Mouse (Mus musculus): ENCODE data around the gene Kctd7.

Kctd7 gene

GRCm38 (mm10) chr5:130143977-130144333, 706 bp upstream of the Kctd7 start:
- in situ Hi-C loops (cut with MboI, MseI): no loop called here

GRCm38 (mm10) chr5:130145961-130146360, 1.3 kb downstream of the Kctd7 start:
- in situ Hi-C loops (cut with MboI, MseI): no loop called here

GRCm38 (mm10) chr5:130149726-130150310, 5.2 kb downstream of the Kctd7 start:
- in situ Hi-C loops (cut with MboI, MseI): loop anchor here (10.0 kb wide), 1 partner anchor 1145 kb away; the partner anchor contains the start of gene Stx2

DNA sequence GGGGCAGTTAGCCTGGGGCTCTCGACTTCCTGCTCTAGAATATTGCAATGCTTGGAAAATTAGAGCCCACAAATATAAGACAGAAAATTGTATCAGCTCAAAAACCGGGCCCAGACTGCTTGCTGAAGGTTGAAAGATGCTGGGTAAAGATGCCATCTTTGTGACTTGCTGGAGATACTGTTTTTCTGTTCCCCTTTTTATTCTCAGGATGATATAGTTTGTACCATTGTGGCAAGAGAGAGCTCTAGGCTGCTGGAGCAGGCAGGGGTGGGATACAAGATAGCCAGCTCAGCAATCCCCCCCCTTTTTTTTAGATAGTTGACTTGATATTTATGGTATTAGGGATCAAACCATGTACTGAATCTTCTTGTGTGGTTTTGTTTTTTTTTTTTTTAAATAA, 9.6 kb downstream of the Kctd7 start:
- in situ Hi-C loops (cut with MboI, MseI): loop anchor here (10.0 kb wide), 1 partner anchor 1149 kb away; the partner anchor contains the start of gene Stx2

DNA sequence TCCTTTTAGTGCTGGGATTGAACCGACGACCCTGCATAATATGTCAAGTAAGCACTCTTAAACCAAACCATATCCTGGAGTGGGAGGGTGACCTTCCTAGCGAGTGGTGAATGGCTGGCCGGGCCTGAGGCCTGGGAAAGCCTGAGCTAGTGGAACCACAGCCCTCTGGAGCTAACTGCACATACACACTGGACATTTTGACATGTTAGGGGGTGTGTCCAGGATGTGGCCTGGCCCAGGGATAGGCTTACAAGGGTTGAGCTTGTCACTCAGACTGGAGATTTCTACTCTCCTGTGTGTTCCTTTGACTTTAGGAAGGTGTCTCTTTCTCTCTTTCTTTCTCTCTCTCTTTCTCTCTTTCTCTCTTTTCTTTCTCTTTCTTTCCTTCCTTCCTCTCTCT, 13.9 kb downstream of the Kctd7 start:
- in situ Hi-C loops (cut with MboI, MseI): loop anchor here (10.0 kb wide), 1 partner anchor 1154 kb away; the partner anchor contains the start of gene Stx2

DNA sequence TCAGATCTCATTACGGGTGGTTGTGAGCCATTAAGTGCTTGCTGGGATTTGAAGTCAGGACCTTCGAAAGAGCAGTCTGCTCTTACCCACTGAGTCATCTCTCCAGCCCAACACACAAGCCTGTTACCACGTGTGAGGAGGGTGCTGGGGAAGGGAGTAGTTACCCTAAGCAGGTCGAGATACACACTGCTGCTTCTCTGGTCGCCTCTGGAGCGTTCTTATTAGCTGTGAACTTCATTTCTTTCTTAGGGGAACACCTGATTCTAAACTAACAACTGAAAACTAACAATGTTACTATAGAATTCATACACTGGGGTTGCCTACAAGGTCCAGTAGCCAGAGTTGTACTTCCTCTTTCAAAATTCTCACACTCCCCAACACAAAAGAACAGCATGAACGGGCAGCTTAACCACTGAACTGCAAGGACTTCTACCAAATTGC, 15.1 kb downstream of the Kctd7 start:
- in situ Hi-C loops (cut with MboI, MseI): loop anchor here (10.0 kb wide), 1 partner anchor 1155 kb away; the partner anchor contains the start of gene Stx2

GRCm38 (mm10) chr5:130163670-130164069, 19.0 kb downstream of the Kctd7 start:
- in situ Hi-C loops (cut with MboI, MseI): no loop called here

- in situ Hi-C loops (cut with MboI, MseI): no loop called here
Measured at GRCm38 (mm10) chr5:130165213-130165612, 20.6 kb downstream of the Kctd7 start.

GRCm38 (mm10) chr5:130169109-130169508, 24.4 kb downstream of the Kctd7 start:
- in situ Hi-C loops (cut with MboI, MseI): no loop called here

- in situ Hi-C loops (cut with MboI, MseI): no loop called here
Measured at GRCm38 (mm10) chr5:130170666-130171422, 26.2 kb downstream of the Kctd7 start.

DNA sequence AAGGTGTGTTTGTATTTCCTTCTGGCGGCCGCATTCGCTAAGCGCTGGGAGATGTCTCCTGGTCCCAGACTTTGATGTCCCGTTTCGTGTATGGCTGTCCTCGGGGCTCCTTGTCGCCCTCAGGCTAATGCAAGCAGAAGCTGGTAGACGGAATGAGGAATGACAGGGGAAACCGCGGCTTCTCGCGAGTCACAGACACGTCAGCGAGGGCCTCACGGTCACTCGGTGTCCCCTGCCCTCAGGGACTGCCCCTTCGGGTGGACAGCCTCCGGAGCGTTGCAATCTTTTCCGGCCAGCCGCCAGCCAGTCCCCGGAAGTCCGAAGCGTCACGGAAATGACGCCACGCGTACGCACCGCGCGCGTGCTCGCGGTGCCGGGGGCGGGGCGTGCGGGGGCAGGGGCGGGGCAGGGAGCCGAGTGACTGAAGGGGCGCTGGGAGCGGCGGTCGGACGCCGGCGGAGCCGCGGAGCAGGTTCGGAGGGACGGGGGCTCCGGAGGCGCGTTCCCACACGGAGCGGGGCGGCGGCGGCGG, 26.8 kb downstream of the Kctd7 start, which contains the start of gene Rabgef1:
Rabgef1 (plus strand) TSS at position 376 of the 532 bp plus-strand sequence.
- in situ Hi-C loops (cut with MboI, MseI): no loop called here

GRCm38 (mm10) chr5:130171956-130172601, 27.4 kb downstream of the Kctd7 start:
- in situ Hi-C loops (cut with MboI, MseI): no loop called here

GRCm38 (mm10) chr5:130173012-130173411, 28.4 kb downstream of the Kctd7 start:
- in situ Hi-C loops (cut with MboI, MseI): no loop called here

GRCm38 (mm10) chr5:130177871-130178270, 33.2 kb downstream of the Kctd7 start:
- in situ Hi-C loops (cut with MboI, MseI): no loop called here

DNA sequence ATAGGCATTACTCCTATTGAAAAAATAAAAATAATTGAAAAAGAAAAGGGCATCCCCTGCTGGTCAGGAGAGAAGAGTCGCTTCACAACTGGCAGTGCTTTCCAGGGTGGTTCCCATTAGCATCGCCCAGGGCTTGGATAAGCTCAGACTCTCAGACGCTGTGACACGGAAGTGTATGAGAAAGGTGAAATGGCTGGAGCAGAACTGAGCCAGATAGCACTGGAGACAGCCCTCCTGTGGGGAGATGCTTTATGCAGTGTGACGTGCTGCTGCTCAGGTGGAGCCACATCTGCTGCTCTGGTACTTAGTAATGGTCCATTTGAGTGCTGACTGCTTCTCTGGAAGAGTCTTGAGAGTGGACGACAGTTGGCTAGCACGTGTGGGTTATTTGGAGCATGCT, 35.7 kb downstream of the Kctd7 start:
- in situ Hi-C loops (cut with MboI, MseI): no loop called here

DNA sequence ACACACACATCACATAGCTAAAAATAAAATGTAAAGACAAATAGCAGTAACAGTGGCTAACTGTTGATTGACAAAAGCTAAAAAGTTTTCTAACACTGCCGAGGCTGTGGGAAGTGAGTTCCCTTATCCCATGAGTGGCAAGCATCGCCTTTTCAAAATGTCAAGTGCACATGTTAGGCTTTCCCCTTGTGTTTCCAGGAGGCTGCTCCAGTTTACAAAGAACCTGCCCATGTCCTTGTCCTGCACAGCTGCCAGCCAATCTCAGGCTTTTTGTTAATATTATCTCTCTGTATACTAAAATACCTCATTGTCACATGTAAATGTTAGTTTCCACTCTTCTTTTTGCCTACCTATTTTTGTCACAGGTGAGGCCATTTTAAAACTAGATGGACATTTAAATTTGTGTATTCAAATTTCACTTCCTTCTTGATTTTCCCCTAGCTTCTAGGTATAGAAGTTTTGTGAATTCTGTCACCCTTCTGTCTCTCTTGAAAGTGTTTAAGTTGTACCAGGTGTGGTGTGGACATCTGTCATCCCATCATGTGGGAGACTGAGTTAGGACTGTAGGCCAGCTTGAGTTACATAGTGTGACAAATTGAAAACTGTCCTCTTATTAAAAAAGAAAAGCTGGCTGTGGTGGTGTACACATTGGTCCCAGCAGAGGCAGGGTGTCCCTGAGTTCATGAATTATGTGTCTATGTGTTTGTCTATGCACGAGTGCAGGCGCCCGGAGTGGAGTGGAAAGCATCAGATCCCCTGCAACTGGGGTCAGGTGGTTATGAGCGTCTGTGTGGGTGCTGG, 37.3 kb downstream of the Kctd7 start:
- in situ Hi-C loops (cut with MboI, MseI): no loop called here

DNA sequence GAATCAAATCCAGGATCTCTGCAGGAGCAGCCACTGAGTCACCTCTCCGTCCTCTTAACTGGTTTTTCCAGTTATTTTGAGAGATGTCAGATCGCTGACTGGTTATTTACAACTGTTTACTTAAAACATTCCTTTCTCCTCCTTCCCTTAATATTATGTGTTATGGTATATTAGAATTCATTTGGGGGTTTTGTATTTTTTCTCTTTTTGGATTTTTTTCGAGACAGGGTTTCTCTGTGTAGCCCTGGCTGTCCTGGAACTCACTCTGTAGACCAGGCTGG, 37.8 kb downstream of the Kctd7 start:
- in situ Hi-C loops (cut with MboI, MseI): no loop called here

- in situ Hi-C loops (cut with MboI, MseI): no loop called here
Measured at GRCm38 (mm10) chr5:130184193-130184856, 39.7 kb downstream of the Kctd7 start.

DNA sequence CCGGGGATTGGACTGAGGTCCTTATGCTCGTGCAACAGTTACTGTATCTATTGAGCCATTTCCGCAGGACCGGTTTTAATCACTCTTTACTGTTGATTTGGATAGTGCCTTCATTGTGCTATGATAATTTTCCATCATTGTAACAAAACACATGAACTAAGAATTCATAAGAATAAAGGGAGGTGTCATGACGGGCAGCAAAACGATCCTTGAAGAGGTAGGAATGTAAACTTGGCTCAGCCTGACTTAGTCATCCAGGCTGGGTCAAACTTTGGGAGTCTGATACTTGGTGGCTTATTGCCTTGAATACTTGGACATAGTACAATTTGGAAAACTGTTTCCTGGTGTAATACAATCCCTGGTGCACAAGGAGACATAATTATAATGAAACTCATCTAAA, 40.7 kb downstream of the Kctd7 start:
- in situ Hi-C loops (cut with MboI, MseI): no loop called here

- in situ Hi-C loops (cut with MboI, MseI): no loop called here
Measured at GRCm38 (mm10) chr5:130187383-130187782, 42.7 kb downstream of the Kctd7 start.

DNA sequence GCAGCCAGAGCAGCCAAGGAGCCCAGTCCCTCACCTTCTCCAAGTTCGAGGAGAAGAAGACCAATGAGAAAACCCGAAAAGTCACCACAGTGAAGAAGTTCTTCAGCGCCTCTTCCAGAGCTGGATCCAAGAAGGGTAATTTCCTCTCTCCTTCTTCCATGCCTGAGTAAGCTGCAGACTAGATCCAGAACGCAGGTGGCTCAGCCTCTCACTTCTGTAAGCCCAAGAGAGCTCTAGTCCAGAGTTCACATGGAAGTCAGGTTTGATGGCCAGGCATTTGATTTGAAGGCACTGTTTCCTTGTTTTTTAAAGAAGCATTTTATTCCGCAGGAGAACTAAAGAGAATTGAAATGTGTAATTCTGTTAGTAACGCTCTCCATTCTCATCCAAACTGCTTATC, 46.2 kb downstream of the Kctd7 start:
- in situ Hi-C loops (cut with MboI, MseI): no loop called here

Measured in regulatory T cell (primary cell).